ENCODE assay signal across 8 mouse cellular contexts in genomic region chr17:36271586-36272256, GRCm38 (mm10). TPM values are rescaled to one million over a fixed set of nuclear protein-coding genes. Genes with fewer than 3 reads are reported as not detected.
DNase-seq lines count a peak whose midpoint lies in the region; ATAC-seq and TF ChIP-seq lines count a peak whose summit lies in the region.

Gene Trim39 (minus strand): TSS chr17:36272247.

- TF ChIP-seq POLR2A in heart, adult 2 months (IDR thresholded peaks at IDR 0.05; ENCODE audit: insufficient read depth, low read depth, low read length), result peak; percentile 2; the same call in 1 of the 2 replicates

- no peak for TF ChIP-seq EP300 in heart, adult 2 months (IDR thresholded peaks at IDR 0.05; ENCODE audit: insufficient read depth, low read depth, low read length)
- TF ChIP-seq EP300 in liver, embryonic 14.5 days (IDR thresholded peaks at IDR 0.05; ENCODE audit: low read depth), result no peak

- peaks cover 3% of the 10 kb centered on the region; the same call in 1 of the 2 replicates for H3K79me2 ChIP-seq in heart, adult 2 months (replicated peaks; ENCODE audit: control insufficient read depth, insufficient read depth, low read length)

- H3K4me1 ChIP-seq in heart, adult 2 months (ENCODE audit: control insufficient read depth, insufficient read depth, low read length), result peaks cover 11% of the 10 kb centered on the region
- peaks cover 12 to 15% of the 10 kb centered on the region in 2 experiments for H3K4me1 ChIP-seq in liver, embryonic 14.5 days (replicated peaks; ENCODE audit: control insufficient read depth in 2 of 2, insufficient read depth in 2 of 2, low read length in 1 of 2)
- H3K4me1 ChIP-seq in neural tube, embryonic 12.5 days, result peaks cover 26% of the 10 kb centered on the region

- peak; percentile 81 for ATAC-seq in liver, embryonic 14.5 days (ENCODE audit: insufficient read depth)
- peak; percentile 85 for ATAC-seq in neural tube, embryonic 12.5 days (ENCODE audit: low FRiP score, low read depth)

- peak within 1 kb of the TSS; percentile 99 for H3K27ac ChIP-seq in heart, adult 2 months
- peak within 1 kb of the TSS; percentile 70 for H3K27ac ChIP-seq in liver, embryonic 14.5 days
- H3K27ac ChIP-seq in neural tube, embryonic 12.5 days, result peak within 1 kb of the TSS; percentile 87

- no peaks in the 10 kb centered on the region for H3K9me3 ChIP-seq in liver, embryonic 14.5 days (ENCODE audit: control insufficient read depth, low read length)
- H3K9me3 ChIP-seq in neural tube, embryonic 12.5 days, result no peaks in the 10 kb centered on the region

- WGBS in heart, adult 2 months, result under 1% methylated on average over 43 of the region's 43 CpGs
- under 1% methylated on average over 43 of the region's 43 CpGs for WGBS in liver, embryonic 14.5 days (ENCODE audit: insufficient replicate concordance)
- 1% methylated on average over 43 of the region's 43 CpGs for WGBS in neural tube, embryonic 12.5 days

- no peak for TF ChIP-seq CTCF in heart, adult 2 months (IDR thresholded peaks at IDR 0.05)
- no peak for TF ChIP-seq CTCF in liver, embryonic 14.5 days (IDR thresholded peaks at IDR 0.05; ENCODE audit: low read depth)

- peak; percentile 93 for DNase-seq in CD4-positive helper T cell, adult 2 months (ENCODE audit: low read depth, low spot score)
- peak; percentile 79 for DNase-seq in ZHBTc4 (ENCODE audit: low read depth, low spot score)
- DNase-seq in embryo, embryonic 10.5 days (ENCODE audit: low spot score), result peak; percentile 86
- peak in 1 of 2 experiments; percentile 94 for DNase-seq in heart, adult 2 months
- DNase-seq in kidney, postnatal 25 days, result peak; percentile 79 to 90
- peak; percentile 72 to 74 (median 72) for DNase-seq in liver, embryonic 14.5 days (ENCODE audit: low read depth in 3 of 3, low spot score in 3 of 3)
- DNase-seq in urinary bladder, adult 2 months (ENCODE audit: low spot score), result peak; percentile 99

- peaks cover 10% of the 10 kb centered on the region for H3K36me3 ChIP-seq in heart, adult 2 months (ENCODE audit: control insufficient read depth, insufficient read depth, low read length)
- peaks cover 17% of the 10 kb centered on the region for H3K36me3 ChIP-seq in liver, embryonic 14.5 days (replicated peaks; ENCODE audit: control insufficient read depth, insufficient read depth, low read depth)
- H3K36me3 ChIP-seq in neural tube, embryonic 12.5 days, result peaks cover 34% of the 10 kb centered on the region

- intact Hi-C loops in heart, adult 2 months (cut with DNase I), result loop anchor here (10.0 kb wide), 1 partner anchor 1297 kb away; the partner anchor contains the start of genes Hspa1a and Hspa1l

- H3K4me2 ChIP-seq in liver, embryonic 14.5 days (ENCODE audit: low read depth), result peak within 1 kb of the TSS; percentile 94
- peak within 1 kb of the TSS; percentile 87 for H3K4me2 ChIP-seq in neural tube, embryonic 12.5 days (replicated peaks)

- H3K27me3 ChIP-seq in heart, adult 2 months (ENCODE audit: control insufficient read depth, insufficient read depth, low read length), result no peaks in the 10 kb centered on the region
- no peaks in the 10 kb centered on the region for H3K27me3 ChIP-seq in liver, embryonic 14.5 days (ENCODE audit: control insufficient read depth, insufficient read depth, low read length)
- no peaks in the 10 kb centered on the region for H3K27me3 ChIP-seq in neural tube, embryonic 12.5 days (replicated peaks)

- H3K9ac ChIP-seq in heart, adult 2 months (ENCODE audit: low read depth, low read length), result peak within 1 kb of the TSS; percentile 96
- H3K9ac ChIP-seq in liver, embryonic 14.5 days (replicated peaks), result peak within 1 kb of the TSS; percentile 92
- H3K9ac ChIP-seq in neural tube, embryonic 12.5 days, result peak within 1 kb of the TSS; percentile 89

- peak within 1 kb of the TSS; percentile 100 for H3K4me3 ChIP-seq in heart, adult 2 months
- peak within 1 kb of the TSS; percentile 76 to 98 for H3K4me3 ChIP-seq in liver, embryonic 14.5 days (ENCODE audit: insufficient read depth in 1 of 2, low read depth in 2 of 2, low read length in 2 of 2)
- peak within 1 kb of the TSS; percentile 94 for H3K4me3 ChIP-seq in neural tube, embryonic 12.5 days

RNA-seq across cellular contexts. Expression of gene Trim39, which starts in this region (rescaled TPM):
- total RNA-seq in heart, adult 2 months (2021), result 1 to 10 TPM; 6.7 to 7.6 TPM
- polyA plus RNA-seq in heart, adult 2 months (2012; rRNA removed), result 6.0 and 8.7 TPM in 2 replicates
- 8.0 and 11.0 TPM in 2 replicates for polyA plus RNA-seq in liver, embryonic 14.5 days (2012; rRNA removed)
- 3.2 and 3.4 TPM in 2 replicates for polyA plus RNA-seq in liver, embryonic 14.5 days (2014; fragmentation: Nextera tagmentation; extraction: Ambion mirVana)
- 25.4 and 27.5 TPM in 2 replicates for polyA plus RNA-seq in neural tube, embryonic 12.5 days (2016; fragmentation: Nextera tagmentation; extraction: Ambion mirVana)
- 23.9 and 26.8 TPM in 2 replicates for polyA plus RNA-seq in urinary bladder, adult 2 months (2012; rRNA removed)
